Mouse (Mus musculus): Measurements from ENCODE around the gene Klrg2. TPM values are rescaled to one million over a fixed set of nuclear protein-coding genes. Genes with fewer than 3 reads are reported as not detected.

Klrg2 gene
- under 1 TPM; 0.20 to 0.32 TPM for polyA plus RNA-seq (2017; shearing (Covaris generic))

DNA sequence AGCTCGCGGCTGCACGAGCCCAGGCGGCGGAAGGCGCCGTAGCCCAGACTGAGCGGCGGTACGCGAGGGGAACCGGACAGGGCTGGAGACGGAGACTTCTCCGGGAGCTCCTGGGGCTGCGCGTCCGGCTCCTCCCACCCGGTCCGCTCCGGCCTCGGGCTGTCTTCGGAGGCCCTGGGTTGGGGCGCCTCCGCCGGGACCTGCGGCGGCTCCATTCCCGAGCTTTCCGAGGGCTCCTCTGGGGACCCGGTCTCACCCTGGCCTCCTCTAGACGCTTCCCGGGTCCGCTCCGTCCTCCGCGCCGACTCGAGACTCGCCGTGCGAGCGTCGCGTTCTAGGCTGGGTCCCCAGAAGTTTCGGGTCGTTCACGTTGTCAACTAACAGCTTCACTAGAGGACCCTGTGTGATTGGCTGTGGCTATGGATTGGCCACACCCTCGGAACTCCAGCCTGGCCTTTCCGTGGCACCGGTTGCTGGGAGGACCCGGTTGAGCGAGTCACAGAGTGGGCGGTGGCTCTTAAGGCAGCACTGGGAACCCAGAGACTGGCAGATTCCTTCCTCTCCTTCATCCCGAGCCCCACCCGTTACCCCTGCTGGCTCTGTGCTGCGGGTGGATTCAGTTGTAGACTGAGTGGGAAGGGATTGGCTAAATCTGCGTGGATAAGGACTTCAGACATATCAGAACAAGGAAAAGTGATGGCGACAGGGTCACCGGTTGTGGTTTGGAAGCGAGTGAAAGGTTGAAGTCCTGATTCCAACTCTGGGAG, at the start of gene Klrg2:
Gene Klrg2 (minus strand): TSS at position 391 of the 767 bp plus-strand sequence.

DNA sequence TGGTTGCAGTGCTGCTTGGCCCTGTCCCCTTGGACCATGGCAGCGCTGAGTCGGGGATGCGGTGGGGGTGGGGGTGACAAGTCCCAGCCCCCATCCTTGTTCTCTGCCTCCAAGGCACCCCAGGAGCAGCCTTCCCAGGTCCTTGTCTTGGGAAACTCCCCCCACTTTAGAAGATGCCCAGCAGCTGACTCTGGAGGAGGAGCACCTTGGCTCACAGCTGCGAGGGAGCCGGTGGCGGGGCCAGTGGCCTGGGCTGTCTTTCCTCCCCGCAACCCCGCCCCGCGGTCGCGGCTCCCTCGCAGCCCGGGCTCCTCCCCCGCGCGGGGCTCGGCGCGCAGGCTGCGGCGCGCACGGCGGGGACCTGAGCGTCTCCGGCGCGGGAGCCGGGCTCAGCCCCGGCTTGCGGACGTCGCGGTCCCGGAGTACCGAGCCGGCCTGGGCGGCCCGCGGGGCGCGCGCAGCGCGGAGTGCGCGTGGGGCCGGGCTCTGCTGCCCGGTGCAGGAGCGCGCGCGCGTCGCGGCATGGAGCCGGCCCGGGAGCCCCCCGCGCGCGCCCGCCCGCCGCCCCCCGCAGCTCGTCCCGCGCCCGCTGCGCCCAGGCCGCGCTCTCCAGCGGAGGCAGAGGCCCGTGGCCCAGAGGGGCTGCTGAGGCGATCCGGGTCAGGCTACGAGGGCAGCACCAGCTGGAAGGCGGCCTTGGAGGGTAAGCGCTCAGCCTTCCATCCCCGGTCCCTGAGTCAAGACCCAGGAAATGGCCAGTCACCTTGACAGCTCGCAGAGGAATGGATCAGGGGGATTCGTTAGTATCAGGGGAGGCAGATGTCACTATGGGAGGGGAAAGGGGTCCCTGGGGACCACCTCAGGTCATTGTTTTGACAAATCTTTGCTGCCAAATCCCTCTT, 25.9 kb upstream of the Klrg2 start, which contains the start of gene Clec2l:
Gene Clec2l (plus strand): TSS at position 356 of the 902 bp plus-strand sequence.

Other genes starting within 250 kb of the Klrg2 start
- 10 to 100 TPM; 26.6 to 30.4 TPM for gene Ubn2, start 203.3 kb downstream of the Klrg2 start, polyA plus RNA-seq (2017; shearing (Covaris generic))
- 10 to 100 TPM; 43.4 to 53.3 TPM for gene Fmc1, start 103.7 kb downstream of the Klrg2 start, polyA plus RNA-seq (2017; shearing (Covaris generic))
- gene Luc7l2, start 85.9 kb downstream of the Klrg2 start, polyA plus RNA-seq (2017; shearing (Covaris generic)), result 10 to 100 TPM; 34.1 to 50.1 TPM
- under 1 TPM in 1 of 2 experiments, not detected in 1; 0.76 TPM for gene Clec2l, start 25.8 kb upstream of the Klrg2 start, polyA plus RNA-seq (2017; shearing (Covaris generic))
- under 1 TPM; 0.54 to 0.69 TPM for gene Tbxas1, start 238.2 kb upstream of the Klrg2 start, polyA plus RNA-seq (2017; shearing (Covaris generic))
- gene Hipk2, start 238.9 kb upstream of the Klrg2 start, polyA plus RNA-seq (2017; shearing (Covaris generic)), result 10 to 100 TPM; 39.3 to 41.8 TPM